Mouse (Mus musculus) mouse embryonic stem cell (cell line): ENCODE data around the gene Ube4b.

Experiments used
- in situ Hi-C, 2 experiments: fragments of 300-500 bp; cut with MboI; formaldehyde crosslinking; loops; 1 replicate in 1 of 2; 3 replicates in 1 of 2; pipeline ENCODE4 v1.14.3; 2019 to 2020; ENCODE audit warnings: low sequenced_read_pairs in 2 of 2, low pct_unique_long_range_greater_than_20kb in 1 of 2, mixed read lengths in 1 of 2; ENCODE audit not compliant: unreplicated experiment in 1 of 2

The Ube4b gene

GRCm38 (mm10) chr4:149292984-149293383 is 133.6 kb downstream of the Ube4b start:
- in situ Hi-C loops, result no loop called here

GRCm38 (mm10) chr4:149291061-149291460 is 135.5 kb downstream of the Ube4b start:
- in situ Hi-C loops, result no loop called here

- in situ Hi-C loops, result no loop called here
Measured at GRCm38 (mm10) chr4:149290157-149290750, 136.3 kb downstream of the Ube4b start.

GRCm38 (mm10) chr4:149286287-149287137 is 140.0 kb downstream of the Ube4b start:
- in situ Hi-C loops, result no loop called here

GRCm38 (mm10) chr4:149285691-149286090 is 140.9 kb downstream of the Ube4b start:
- in situ Hi-C loops, result no loop called here

GRCm38 (mm10) chr4:149283018-149283417 is 143.5 kb downstream of the Ube4b start:
- in situ Hi-C loops, result no loop called here

GRCm38 (mm10) chr4:149282025-149282738 is 144.4 kb downstream of the Ube4b start:
- in situ Hi-C loops, result no loop called here
